Mouse (Mus musculus): ENCODE measurements around the gene Cnksr3.

DNA sequence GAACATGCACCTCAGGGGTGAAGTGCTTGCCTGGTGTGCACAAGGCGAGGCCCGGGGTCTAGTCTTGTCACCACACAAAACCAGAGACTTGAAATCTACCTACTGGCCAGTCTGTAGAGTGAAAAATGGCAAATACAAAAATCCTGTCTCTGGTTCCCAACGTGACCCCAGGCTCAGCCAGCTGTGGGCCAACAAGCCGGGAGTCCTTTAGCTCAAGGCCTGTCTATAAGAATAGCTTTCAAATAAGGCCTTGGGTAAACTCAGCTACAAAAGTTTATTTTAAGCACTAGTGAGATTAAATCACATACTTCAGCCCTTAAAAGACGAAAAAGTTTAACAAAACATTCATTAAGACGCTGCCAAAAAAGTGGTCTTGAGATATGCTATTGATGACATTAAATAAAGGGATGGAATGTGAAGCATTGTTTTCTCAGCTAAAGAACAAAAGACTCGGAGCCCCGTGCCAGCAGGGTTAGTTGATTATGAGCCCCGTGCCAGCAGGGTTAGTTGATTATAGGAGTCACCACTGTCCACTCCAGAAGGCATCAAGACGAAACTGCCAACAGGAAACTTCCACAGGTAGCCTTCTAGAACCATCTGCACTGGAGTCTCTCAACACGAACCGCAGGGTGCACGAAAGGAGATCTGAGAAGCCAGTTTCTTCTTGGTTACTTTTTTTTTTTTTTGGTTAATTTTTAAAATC, 67.8 kb downstream of the Cnksr3 start:
- TF ChIP-seq GATA1 (IDR thresholded peaks at IDR 0.05; ENCODE audit: low read depth, low read length) (no peak), HCFC1 (IDR thresholded peaks at IDR 0.05; ENCODE audit: low read depth, low read length) (no peak), TAL1 (IDR thresholded peaks at IDR 0.05; ENCODE audit: low read length) (no peak), MAX (IDR thresholded peaks at IDR 0.05; ENCODE audit: low read length) (no peak), ELF1 (IDR thresholded peaks at IDR 0.05; ENCODE audit: low read depth, low read length) (no peak), POLR2A (IDR thresholded peaks at IDR 0.05; ENCODE audit: control insufficient read depth in 1 of 2, insufficient read depth in 1 of 2, low read depth in 1 of 2, low read length in 2 of 2, poor library complexity in 1 of 2) (no peak), USF1 (IDR thresholded peaks at IDR 0.05; ENCODE audit: low read depth, low read length) (no peak), CTCF (IDR thresholded peaks at IDR 0.05 in 2 of 3, conservative IDR thresholded peaks at IDR 0.05 in 1 of 3; ENCODE audit: control insufficient read depth in 1 of 3, insufficient read depth in 1 of 3, low read depth in 2 of 3, low read length in 3 of 3, poor library complexity in 1 of 3, severe bottlenecking in 1 of 3) (no peak), NRF1 (IDR thresholded peaks at IDR 0.05; ENCODE audit: insufficient read depth, low read depth, low read length, poor library complexity, severe bottlenecking) (no peak), TCF12 (IDR thresholded peaks at IDR 0.05; ENCODE audit: low read depth, low read length) (no peak), POLR2AphosphoS2 (IDR thresholded peaks at IDR 0.05; ENCODE audit: low read length) (no peak), EP300 (IDR thresholded peaks at IDR 0.05; ENCODE audit: low read depth in 1 of 2, low read length in 2 of 2) (no peak), ZMIZ1 (IDR thresholded peaks at IDR 0.05; ENCODE audit: low read depth, low read length) (no peak)

Measured in MEL (cell line).